14 mouse cellular contexts compared by ENCODE assay signal in genomic region chr3:56485550-56486400, GRCm38 (mm10).
DNase-seq lines count a peak whose midpoint lies in the region; ATAC-seq and TF ChIP-seq lines count a peak whose summit lies in the region.
"Had no signal": no experiment of that assay in that cellular context is flagged by ENCODE, and none has a peak within 500 bp of the region (broad histone marks: within the 10 kb centered on the region; RNA-seq: fewer than 3 reads in every experiment).

No protein-coding gene starts in this region.

- intact Hi-C loops in heart, adult 2 months (cut with DNase I): loop anchor here (5.0 kb wide), 1 partner anchor 33 kb away; no protein-coding TSS in a partner anchor

- H3K9me3 ChIP-seq in heart, embryonic 13.5 days: no peaks in the 10 kb centered on the region
- no peaks in the 10 kb centered on the region for H3K9me3 ChIP-seq in midbrain, postnatal 0 days (ENCODE audit: low read length)
- no peaks in the 10 kb centered on the region for H3K9me3 ChIP-seq in kidney, embryonic 15.5 days (replicated peaks)
- H3K9me3 ChIP-seq: embryonic facial prominence, embryonic 12.5 days; lung, embryonic 15.5 days; neural tube, embryonic 12.5 days had no signal

- WGBS in heart, adult 2 months: 51% methylated on average over 12 of the region's 12 CpGs
- 39% methylated on average over 12 of the region's 12 CpGs for WGBS in heart, embryonic 13.5 days
- 51% methylated on average over 12 of the region's 12 CpGs for WGBS in midbrain, postnatal 0 days
- WGBS in kidney, embryonic 15.5 days: 78% methylated on average over 12 of the region's 12 CpGs

- no peaks in the 10 kb centered on the region for H3K79me2 ChIP-seq in heart, adult 2 months (replicated peaks; ENCODE audit: control insufficient read depth, insufficient read depth, low read length)

- no peaks in the 10 kb centered on the region for H3K36me3 ChIP-seq in heart, adult 2 months (ENCODE audit: control insufficient read depth, insufficient read depth, low read length)
- H3K36me3 ChIP-seq in heart, embryonic 13.5 days: no peaks in the 10 kb centered on the region
- H3K36me3 ChIP-seq in midbrain, postnatal 0 days (ENCODE audit: insufficient read depth, low read length): no peaks in the 10 kb centered on the region
- no peaks in the 10 kb centered on the region for H3K36me3 ChIP-seq in kidney, embryonic 15.5 days
- H3K36me3 ChIP-seq: embryonic facial prominence, embryonic 12.5 days; lung, embryonic 15.5 days; neural tube, embryonic 12.5 days had no signal

- no peak for TF ChIP-seq POLR2A in heart, adult 2 months (IDR thresholded peaks at IDR 0.05; ENCODE audit: insufficient read depth, low read depth, low read length)

- H3K9ac ChIP-seq in heart, adult 2 months (ENCODE audit: low read depth, low read length): no peak overlapping the region
- H3K9ac ChIP-seq in heart, embryonic 13.5 days: no peak overlapping the region
- no peak overlapping the region for H3K9ac ChIP-seq in midbrain, postnatal 0 days (replicated peaks; ENCODE audit: low read length, poor library complexity, severe bottlenecking)
- no peak overlapping the region for H3K9ac ChIP-seq in kidney, embryonic 15.5 days
- H3K9ac ChIP-seq: embryonic facial prominence, embryonic 12.5 days; lung, embryonic 15.5 days; neural tube, embryonic 12.5 days had no signal

- no peak; the same call in 1 of the 2 replicates for ATAC-seq in heart, embryonic 13.5 days (ENCODE audit: extremely low read depth, insufficient number of reproducible peaks, low FRiP score, low TSS enrichment)
- no peak; the same call in 1 of the 2 replicates for ATAC-seq in midbrain, postnatal 0 days (ENCODE audit: low FRiP score)
- ATAC-seq in erythroblast, adult 5-6 weeks (replicated peaks; ENCODE audit: low FRiP score, poor library complexity, severe bottlenecking): no peak
- no peak for ATAC-seq in kidney, embryonic 15.5 days (replicated peaks; ENCODE audit: low FRiP score)

- H3K27me3 ChIP-seq in heart, adult 2 months (ENCODE audit: control insufficient read depth, insufficient read depth, low read length): no peaks in the 10 kb centered on the region
- H3K27me3 ChIP-seq in heart, embryonic 13.5 days (replicated peaks): no peaks in the 10 kb centered on the region
- H3K27me3 ChIP-seq in midbrain, postnatal 0 days (ENCODE audit: insufficient read depth, low read length): no peaks in the 10 kb centered on the region
- H3K27me3 ChIP-seq in kidney, embryonic 15.5 days: no peaks in the 10 kb centered on the region
- H3K27me3 ChIP-seq: CH12.LX; embryonic facial prominence, embryonic 12.5 days; lung, embryonic 15.5 days; neural tube, embryonic 12.5 days had no signal

- DNase-seq in heart, adult 2 months: peak; percentile 17 to 20
- no peak for DNase-seq in heart, adult 8-10 months (ENCODE audit: low spot score)
- peak; percentile 25 for DNase-seq in retina, embryonic 14.5 days (ENCODE audit: low spot score)
- no peak for DNase-seq in retina, postnatal 1 day
- peak; percentile 66 for DNase-seq in midbrain, postnatal 0 days (ENCODE audit: low spot score)
- DNase-seq: gastrocnemius, postnatal 25 days; thymus, adult 18-20 months had no signal

- no peak overlapping the region for H3K4me3 ChIP-seq in heart, adult 2 months
- no peak overlapping the region for H3K4me3 ChIP-seq in heart, embryonic 13.5 days
- H3K4me3 ChIP-seq in midbrain, postnatal 0 days (ENCODE audit: low read depth, low read length): no peak overlapping the region
- no peak overlapping the region for H3K4me3 ChIP-seq in kidney, embryonic 15.5 days (replicated peaks)
- H3K4me3 ChIP-seq: embryonic facial prominence, embryonic 12.5 days; lung, embryonic 15.5 days; neural tube, embryonic 12.5 days had no signal

- TF ChIP-seq EP300 in heart, adult 2 months (IDR thresholded peaks at IDR 0.05; ENCODE audit: insufficient read depth, low read depth, low read length): no peak

- H3K4me1 ChIP-seq in heart, adult 2 months (ENCODE audit: control insufficient read depth, insufficient read depth, low read length): no peaks in the 10 kb centered on the region; the same call in 1 of the 2 replicates
- H3K4me1 ChIP-seq in heart, embryonic 13.5 days: peaks cover 24% of the 10 kb centered on the region
- H3K4me1 ChIP-seq in midbrain, postnatal 0 days (ENCODE audit: insufficient read depth, low read length): no peaks in the 10 kb centered on the region
- H3K4me1 ChIP-seq in kidney, embryonic 15.5 days: no peaks in the 10 kb centered on the region
- H3K4me1 ChIP-seq: embryonic facial prominence, embryonic 12.5 days; lung, embryonic 15.5 days; neural tube, embryonic 12.5 days had no signal

- H3K4me2 ChIP-seq in heart, embryonic 13.5 days: peak overlapping the region; percentile 47
- H3K4me2 ChIP-seq in midbrain, postnatal 0 days (ENCODE audit: low read depth, low read length, poor library complexity, severe bottlenecking): no peak overlapping the region
- H3K4me2 ChIP-seq in kidney, embryonic 15.5 days: no peak overlapping the region
- H3K4me2 ChIP-seq: embryonic facial prominence, embryonic 12.5 days; lung, embryonic 15.5 days; neural tube, embryonic 12.5 days had no signal

- 0 out of 2 replicates have a peak, but pooled peaks have one; percentile 2 for TF ChIP-seq CTCF in heart, adult 2 months (IDR thresholded peaks at IDR 0.05)
- peak; percentile 20; the same call in 1 of the 2 replicates for TF ChIP-seq CTCF in midbrain, postnatal 0 days (IDR thresholded peaks at IDR 0.05)

- H3K27ac ChIP-seq in heart, adult 2 months: peak overlapping the region; percentile 12
- peak overlapping the region; percentile 77 for H3K27ac ChIP-seq in heart, embryonic 13.5 days (replicated peaks)
- H3K27ac ChIP-seq in midbrain, postnatal 0 days (ENCODE audit: low read depth, low read length): no peak overlapping the region
- no peak overlapping the region for H3K27ac ChIP-seq in kidney, embryonic 15.5 days
- H3K27ac ChIP-seq: embryonic facial prominence, embryonic 12.5 days; lung, embryonic 15.5 days; neural tube, embryonic 12.5 days had no signal

Comparison
In these comparisons a context has a peak if more than half of its experiments do, and no peak if none do; other contexts are left out.
1. DNase-seq: peak in heart, adult 2 months (2 of 2), retina, embryonic 14.5 days (single experiment) and midbrain, postnatal 0 days (single experiment); none in heart, adult 8-10 months (single experiment) and retina, postnatal 1 day (single experiment).
2. H3K27ac ChIP-seq: peak in heart, adult 2 months (single experiment) and heart, embryonic 13.5 days (single experiment); none in midbrain, postnatal 0 days (single experiment) and kidney, embryonic 15.5 days (single experiment).